Comparison of ENCODE assay signal across 8 mouse cellular contexts in the genomic region with DNA sequence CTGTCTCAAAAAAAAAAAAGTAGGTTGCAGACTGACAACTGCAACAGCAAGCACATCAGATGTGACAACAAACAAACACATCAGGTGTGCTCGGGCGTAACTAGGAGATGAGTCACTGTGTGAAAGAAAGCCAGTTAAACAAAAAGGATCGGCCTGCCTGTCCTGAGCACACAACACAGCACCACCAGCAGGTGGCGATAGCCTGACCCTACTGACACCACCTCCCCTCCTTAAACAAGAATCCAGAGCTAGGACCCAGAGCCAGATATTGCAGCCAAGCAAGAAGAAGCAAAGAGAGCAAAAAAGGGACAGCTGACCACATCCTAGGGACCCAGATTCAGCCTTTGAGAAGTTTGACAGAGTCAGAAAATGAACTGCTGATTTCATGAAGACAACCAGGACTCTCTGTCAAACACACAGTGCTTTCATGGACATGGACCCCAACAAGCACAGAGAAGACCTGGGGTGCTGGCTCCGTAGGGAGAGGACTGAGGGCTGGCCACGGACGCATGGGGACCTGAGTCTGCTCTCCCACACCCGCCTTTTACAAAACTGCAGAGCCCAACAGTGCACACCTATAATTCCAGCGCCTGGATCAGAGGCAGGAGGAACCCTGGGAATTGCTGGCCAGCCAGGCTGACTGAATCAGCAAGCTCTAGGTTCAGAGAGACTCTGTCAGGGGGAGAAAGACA. TPM values are rescaled to one million over a fixed set of nuclear protein-coding genes. Genes with fewer than 3 reads are reported as not detected.
DNase-seq lines count a peak whose midpoint lies in the region.

No protein-coding gene starts in this region.

- peak; percentile 72 for DNase-seq in layer of hippocampus, adult 9-11 months
- DNase-seq in layer of hippocampus, adult 9-10 months (ENCODE audit: low spot score), result no peak
- peak; percentile 76 for DNase-seq in NIH3T3 (ENCODE audit: low read depth)
- DNase-seq in cerebellum, adult 9-10 months, result peak; percentile 87
- DNase-seq in heart, adult 8-10 months (ENCODE audit: low spot score), result peak; percentile 45
- DNase-seq in kidney, postnatal 4 days, result peak; percentile 73 to 79
- DNase-seq in mesoderm, embryonic 11.5 days (ENCODE audit: low read depth, low spot score), result peak; percentile 71
- DNase-seq in thymus, postnatal 0 days (ENCODE audit: low spot score), result peak; percentile 61

RNA-seq across cellular contexts. Expression of a gene that starts 28.1 kb away (rescaled TPM):
- 10 to 100 TPM; 30.0 to 33.6 (median 32.2) TPM for total RNA-seq in heart, adult 8-10 months (2022)
- polyA plus RNA-seq in thymus, postnatal 0 days (2015; fragmentation: Nextera tagmentation; extraction: Ambion mirVana), result 3.1 and 4.7 TPM in 2 replicates

RNA-seq across cellular contexts. Expression of a gene that starts 48.9 kb away (rescaled TPM):
- 10 to 100 TPM; 10.2 to 11.2 (median 11.0) TPM for total RNA-seq in heart, adult 8-10 months (2022)
- 11.4 and 13.1 TPM in 2 replicates for polyA plus RNA-seq in thymus, postnatal 0 days (2015; fragmentation: Nextera tagmentation; extraction: Ambion mirVana)

RNA-seq across cellular contexts. Expression of a gene that starts 54.1 kb away (rescaled TPM):
- total RNA-seq in heart, adult 8-10 months (2022), result 1 to 10 TPM; 5.0 to 7.6 (median 5.9) TPM
- polyA plus RNA-seq in thymus, postnatal 0 days (2015; fragmentation: Nextera tagmentation; extraction: Ambion mirVana), result 41.9 and 46.1 TPM in 2 replicates

RNA-seq across cellular contexts. Expression of a gene that starts 55.7 kb away (rescaled TPM):
- 1 to 10 TPM; 5.4 to 8.1 (median 6.8) TPM for total RNA-seq in heart, adult 8-10 months (2022)
- 15.3 and 17.0 TPM in 2 replicates for polyA plus RNA-seq in thymus, postnatal 0 days (2015; fragmentation: Nextera tagmentation; extraction: Ambion mirVana)
